In genomic region chr19:31361161-31361560, GRCm38 (mm10) we compare ENCODE assay signal across 8 mouse cellular contexts.
DNase-seq lines count a peak whose midpoint lies in the region; ATAC-seq and TF ChIP-seq lines count a peak whose summit lies in the region.

No protein-coding gene starts in this region.

- no peaks in the 10 kb centered on the region for H3K27me3 ChIP-seq in hindbrain, postnatal 0 days (ENCODE audit: insufficient read depth, low read length)
- no peaks in the 10 kb centered on the region for H3K27me3 ChIP-seq in hindbrain, embryonic 13.5 days
- no peaks in the 10 kb centered on the region for H3K27me3 ChIP-seq in forebrain, embryonic 16.5 days (replicated peaks; ENCODE audit: control insufficient read depth, insufficient read depth, low read length)

- H3K27ac ChIP-seq in hindbrain, postnatal 0 days: peak overlapping the region; percentile 5
- no peak overlapping the region for H3K27ac ChIP-seq in hindbrain, embryonic 13.5 days
- no peak overlapping the region for H3K27ac ChIP-seq in forebrain, embryonic 16.5 days (ENCODE audit: low read length)

- H3K4me1 ChIP-seq in hindbrain, postnatal 0 days (ENCODE audit: insufficient read depth, low read length): peaks cover 3% of the 10 kb centered on the region; the same call in 1 of the 2 replicates
- H3K4me1 ChIP-seq in hindbrain, embryonic 13.5 days (replicated peaks): no peaks in the 10 kb centered on the region
- H3K4me1 ChIP-seq in forebrain, embryonic 16.5 days (replicated peaks; ENCODE audit: control insufficient read depth, insufficient read depth, low read length): peaks cover 8% of the 10 kb centered on the region

- H3K9ac ChIP-seq in hindbrain, postnatal 0 days (replicated peaks; ENCODE audit: low read length): no peak overlapping the region
- no peak overlapping the region for H3K9ac ChIP-seq in hindbrain, embryonic 13.5 days
- no peak overlapping the region for H3K9ac ChIP-seq in forebrain, embryonic 16.5 days (replicated peaks; ENCODE audit: low read depth, low read length)

- peak; percentile 78 for DNase-seq in hindbrain, postnatal 0 days (ENCODE audit: low spot score)
- DNase-seq in adrenal gland, postnatal 14 days: peak; percentile 59
- peak; percentile 52 to 76 for DNase-seq in layer of hippocampus, postnatal 14 days (ENCODE audit: low spot score in 2 of 2)
- DNase-seq in right cerebral cortex, postnatal 10 days (ENCODE audit: low spot score in 2 of 2): peak; percentile 77 to 79
- DNase-seq in T-cell, adult 2 months (ENCODE audit: low spot score): no peak
- DNase-seq in thymus, postnatal 0 days (ENCODE audit: low spot score): no peak

- H3K4me3 ChIP-seq in hindbrain, postnatal 0 days (ENCODE audit: low read length): no peak overlapping the region
- H3K4me3 ChIP-seq in hindbrain, embryonic 13.5 days: no peak overlapping the region
- no peak overlapping the region for H3K4me3 ChIP-seq in forebrain, embryonic 16.5 days (replicated peaks; ENCODE audit: low read length)

- peak; percentile 66; the same call in 1 of the 2 replicates for ATAC-seq in hindbrain, postnatal 0 days
- no peak for ATAC-seq in hindbrain, embryonic 13.5 days (ENCODE audit: low FRiP score)
- peak; percentile 89 for ATAC-seq in forebrain, embryonic 16.5 days

- WGBS in hindbrain, postnatal 0 days: 36% methylated on average over 3 of the region's 3 CpGs
- WGBS in hindbrain, embryonic 13.5 days: 61% methylated on average over 3 of the region's 3 CpGs
- 34% methylated on average over 3 of the region's 3 CpGs for WGBS in forebrain, embryonic 16.5 days

- H3K36me3 ChIP-seq in hindbrain, postnatal 0 days (ENCODE audit: insufficient read depth, low read length): no peaks in the 10 kb centered on the region
- no peaks in the 10 kb centered on the region for H3K36me3 ChIP-seq in hindbrain, embryonic 13.5 days
- H3K36me3 ChIP-seq in forebrain, embryonic 16.5 days (ENCODE audit: control insufficient read depth, insufficient read depth): no peaks in the 10 kb centered on the region

- H3K9me3 ChIP-seq in hindbrain, postnatal 0 days (ENCODE audit: low read length): no peaks in the 10 kb centered on the region
- H3K9me3 ChIP-seq in hindbrain, embryonic 13.5 days: no peaks in the 10 kb centered on the region
- H3K9me3 ChIP-seq in forebrain, embryonic 16.5 days (ENCODE audit: control insufficient read depth, low read length): no peaks in the 10 kb centered on the region

- no peak for TF ChIP-seq CTCF in hindbrain, postnatal 0 days (IDR thresholded peaks at IDR 0.05; ENCODE audit: low read depth)

- 0 out of 2 replicates have a peak overlapping the region, but pooled peaks have one; percentile 5 for H3K4me2 ChIP-seq in hindbrain, postnatal 0 days (ENCODE audit: low read depth, low read length)
- no peak overlapping the region for H3K4me2 ChIP-seq in hindbrain, embryonic 13.5 days
- H3K4me2 ChIP-seq in forebrain, embryonic 16.5 days (ENCODE audit: low read length): no peak overlapping the region

Comparison
In these comparisons a context has a peak if more than half of its experiments do, and no peak if none do; other contexts are left out.
1. DNase-seq: peak in hindbrain, postnatal 0 days (single experiment), adrenal gland, postnatal 14 days (single experiment), layer of hippocampus, postnatal 14 days (2 of 2) and right cerebral cortex, postnatal 10 days (2 of 2); none in T-cell, adult 2 months (single experiment) and thymus, postnatal 0 days (single experiment).